Mouse (Mus musculus) spleen, postnatal 14 days (tissue): Measurements from ENCODE around the gene Gpalpp1.

ENCODE experiments used
- DNase-seq, 2 experiments: peaks; one replicate each; pipeline ENCODE4 v3.0.0; 2021 to 2022; ENCODE audit warnings: low spot score in 2 of 2

The Gpalpp1 gene

DNA sequence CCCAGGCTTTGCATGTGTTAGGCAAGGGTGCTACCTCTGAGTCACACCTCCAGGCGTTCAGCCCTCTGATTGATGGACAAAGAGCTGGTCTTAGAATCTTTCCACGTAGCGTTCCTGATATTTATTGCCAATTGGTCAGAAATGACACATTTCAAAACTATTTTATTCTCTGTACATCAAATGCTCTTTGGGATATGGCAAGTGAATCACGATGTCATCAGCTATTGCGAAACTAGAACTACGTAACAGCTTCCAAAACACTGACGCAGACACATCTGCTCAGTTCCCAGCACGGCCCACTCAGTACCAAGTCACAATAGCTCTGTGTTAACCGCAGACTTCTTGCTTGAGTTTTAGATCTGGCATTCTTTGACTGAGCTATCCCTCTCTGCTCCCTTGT lies 11.0 kb downstream of the Gpalpp1 start:
- DNase-seq: no peak

DNA sequence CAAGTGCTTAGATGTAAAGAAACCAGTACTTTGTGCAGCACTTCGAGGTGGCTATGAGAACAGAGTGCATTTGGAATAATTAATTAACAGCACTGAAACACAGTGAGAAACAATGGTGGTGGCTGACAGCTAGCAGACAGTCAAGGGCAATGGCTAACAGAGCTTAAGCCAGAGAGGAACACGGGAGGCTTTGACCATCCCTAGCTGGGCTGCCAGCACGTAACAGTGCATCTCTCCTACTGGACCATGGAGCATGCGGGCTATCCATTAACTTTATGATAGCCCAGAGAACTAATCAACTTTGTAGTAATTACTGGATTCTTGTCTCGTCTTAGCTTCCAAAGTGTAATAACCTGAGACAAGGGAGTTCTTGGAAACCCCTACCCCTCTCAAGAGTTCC lies 12.7 kb downstream of the Gpalpp1 start:
- no peak for DNase-seq

DNA sequence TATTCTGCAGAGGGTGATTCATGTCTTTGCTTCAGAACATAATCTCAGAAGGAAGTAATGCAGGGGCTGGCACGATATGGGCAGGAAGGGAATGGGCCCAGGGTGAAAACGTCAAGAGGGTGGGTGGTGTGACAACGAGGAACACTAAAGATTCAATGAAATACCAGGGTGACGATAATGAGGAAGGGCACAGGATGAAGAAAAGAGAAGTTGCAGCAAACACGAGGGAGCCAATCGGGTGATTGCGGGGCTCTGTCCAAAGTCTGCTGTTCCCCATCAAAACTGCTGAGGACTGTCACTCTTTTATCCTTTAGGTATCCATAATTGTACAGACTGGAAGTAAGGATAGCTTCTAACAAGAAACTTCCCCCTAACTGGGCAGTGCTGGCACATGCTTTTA lies 13.3 kb downstream of the Gpalpp1 start:
- DNase-seq: no peak

DNA sequence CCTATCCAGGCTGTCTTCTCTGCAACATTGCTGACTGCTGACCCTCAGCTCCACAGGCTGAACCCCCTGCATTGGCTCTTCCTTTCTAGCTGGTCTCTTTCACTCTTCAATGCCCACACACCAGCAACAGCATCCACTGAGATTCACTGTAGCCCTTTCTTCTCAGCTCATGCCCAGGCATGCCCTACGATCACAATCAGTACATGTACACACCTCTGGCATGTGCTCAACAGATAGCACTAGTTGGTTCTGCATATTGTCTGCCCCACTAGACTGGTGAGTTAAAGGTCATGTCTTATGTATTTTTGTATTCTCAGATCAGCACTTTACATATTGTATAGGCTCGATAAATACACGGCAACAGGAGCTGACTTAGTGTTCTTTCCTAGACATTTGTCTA lies 26.4 kb downstream of the Gpalpp1 start:
- DNase-seq: no peak

DNA sequence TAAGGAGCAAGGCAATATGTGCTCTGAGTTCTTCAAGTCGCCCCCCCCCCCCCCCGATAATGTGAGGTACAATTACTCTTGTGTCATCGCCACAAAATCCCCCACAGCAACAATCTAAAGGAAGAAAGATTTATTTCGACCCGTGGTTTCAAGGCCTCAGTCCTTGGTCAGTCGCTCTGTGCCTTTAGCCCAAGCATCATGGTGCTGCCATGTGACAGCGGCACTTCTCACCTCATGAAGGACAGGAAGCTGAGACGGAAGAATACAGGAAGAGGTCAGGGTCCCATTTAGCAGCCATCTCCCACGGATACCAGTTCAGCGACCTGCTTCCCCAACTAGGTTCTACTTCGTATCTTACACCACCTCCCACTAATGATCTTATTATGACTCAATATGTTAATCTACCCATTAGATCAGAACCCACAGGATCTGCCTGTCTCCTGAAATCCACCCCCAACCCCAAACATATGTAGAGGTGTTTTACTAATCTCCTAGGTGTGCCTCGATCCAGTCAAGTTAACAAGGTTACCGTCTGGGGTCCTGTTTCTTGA lies 28.4 kb downstream of the Gpalpp1 start:
- no peak for DNase-seq

DNA sequence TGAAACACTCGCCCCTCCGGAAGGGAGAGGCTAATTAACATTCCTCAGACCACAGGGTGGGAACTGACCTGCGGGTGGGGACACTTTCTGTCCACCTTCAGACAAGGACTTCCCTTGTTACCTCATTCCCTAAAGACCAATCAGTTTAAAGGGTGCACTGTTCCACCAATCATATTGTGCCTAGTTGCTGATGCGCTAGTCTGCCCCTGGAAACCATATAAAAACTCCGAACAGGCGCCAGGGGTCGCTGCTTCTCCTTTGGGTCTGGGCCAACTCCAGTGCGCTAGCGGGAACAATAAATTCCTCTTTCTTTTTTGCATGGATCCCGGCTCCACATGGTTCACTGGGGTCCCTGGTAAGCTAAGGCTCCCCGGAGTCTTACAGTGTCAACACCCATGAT lies 29.1 kb downstream of the Gpalpp1 start:
- DNase-seq: no peak

DNA sequence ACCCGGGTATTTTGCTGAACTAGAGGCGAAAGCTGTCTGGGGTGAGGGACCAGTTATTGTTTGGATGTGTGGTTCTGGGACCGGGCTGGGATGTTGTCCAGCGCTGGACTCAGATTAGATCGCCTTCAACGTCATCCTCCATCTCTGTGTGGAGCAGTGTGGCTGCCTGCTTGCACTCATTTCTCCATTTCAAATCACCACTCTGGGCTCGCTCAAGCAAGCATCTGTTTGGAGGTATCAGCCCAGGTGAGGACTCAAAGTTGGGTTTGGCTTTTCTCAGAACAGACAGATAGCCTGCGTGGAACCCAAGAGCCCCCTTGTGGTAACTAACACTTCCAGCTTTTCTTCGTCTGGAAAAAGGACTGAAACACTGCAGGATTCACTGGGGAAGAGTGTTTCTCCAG lies 33.5 kb downstream of the Gpalpp1 start:
- no peak for DNase-seq

DNA sequence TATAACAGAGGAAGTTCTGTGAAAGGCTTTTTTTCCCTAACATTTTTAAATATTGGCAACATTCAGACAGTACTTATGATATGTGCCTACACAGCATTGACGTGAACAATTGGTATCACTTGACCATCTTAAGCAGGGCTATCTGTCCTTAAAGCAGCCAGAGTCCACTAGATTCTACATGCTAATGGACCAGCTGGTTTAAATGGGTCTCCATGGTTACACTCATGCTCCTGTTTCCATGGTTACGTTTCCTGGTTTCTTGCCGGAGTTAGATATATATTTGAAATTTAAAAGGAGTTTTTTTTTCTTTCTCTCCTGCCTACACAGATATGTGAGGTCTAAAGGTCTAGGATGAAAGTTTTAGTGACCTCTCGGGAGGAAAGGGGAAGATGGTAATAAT lies 34.0 kb downstream of the Gpalpp1 start:
- DNase-seq: no peak

DNA sequence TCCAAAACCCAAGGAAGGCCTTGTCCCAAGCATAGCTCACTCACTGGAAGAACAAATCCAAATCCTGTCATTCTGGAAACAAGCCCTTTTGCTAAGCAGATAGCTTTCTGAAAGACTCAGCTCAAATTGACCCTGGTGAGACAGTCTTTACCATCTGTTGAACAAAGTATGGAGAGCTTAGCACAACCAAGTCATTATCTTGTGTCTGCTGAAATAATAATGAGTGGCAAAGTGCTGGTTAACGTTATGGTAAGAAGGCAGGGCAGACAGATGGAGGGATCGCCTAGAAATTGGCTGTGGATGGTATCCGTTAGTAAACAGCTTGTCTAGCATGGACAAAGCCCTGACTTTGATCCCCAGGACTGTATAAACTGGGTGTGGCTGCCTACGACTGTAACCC lies 34.8 kb downstream of the Gpalpp1 start:
- DNase-seq: no peak

DNA sequence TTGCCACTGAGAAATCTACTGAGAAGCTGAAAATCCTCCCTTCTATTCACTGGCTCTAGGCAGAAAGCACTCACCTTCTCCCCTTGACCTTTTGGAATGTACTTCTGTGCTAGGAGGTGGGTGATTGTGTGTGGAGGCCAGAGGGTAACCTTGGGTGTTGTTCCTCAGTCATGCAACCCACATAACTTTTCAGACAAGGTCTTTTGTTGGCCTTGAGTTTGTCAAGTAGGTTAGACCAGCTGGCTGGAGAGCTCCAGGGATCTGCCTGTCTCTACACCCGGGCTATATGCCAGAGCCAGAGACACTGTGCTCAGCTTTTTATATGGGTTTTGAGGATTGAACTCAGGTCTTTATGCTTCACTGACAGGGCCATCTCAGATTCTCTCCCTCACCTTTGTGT lies 36.4 kb downstream of the Gpalpp1 start:
- no peak for DNase-seq

DNA sequence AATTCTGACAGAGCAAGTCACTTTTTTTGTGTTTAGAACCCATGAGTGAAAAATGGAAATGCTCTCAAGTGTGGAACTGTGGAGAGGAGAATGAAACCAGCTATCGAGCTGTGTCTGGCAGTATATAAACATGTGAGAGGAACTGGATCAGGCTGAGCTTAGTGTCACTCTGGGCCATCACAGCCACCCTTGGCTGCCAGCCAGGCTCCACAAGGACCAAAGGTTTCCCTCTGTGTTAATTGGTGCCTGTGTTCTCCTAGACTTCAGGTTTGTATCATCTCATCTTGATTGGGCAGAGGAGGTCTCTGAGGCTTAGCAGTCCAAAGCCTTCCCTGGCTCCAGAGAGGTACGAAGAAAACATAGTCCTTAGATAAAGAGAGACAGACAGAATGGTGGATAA lies 37.9 kb downstream of the Gpalpp1 start:
- DNase-seq: no peak

DNA sequence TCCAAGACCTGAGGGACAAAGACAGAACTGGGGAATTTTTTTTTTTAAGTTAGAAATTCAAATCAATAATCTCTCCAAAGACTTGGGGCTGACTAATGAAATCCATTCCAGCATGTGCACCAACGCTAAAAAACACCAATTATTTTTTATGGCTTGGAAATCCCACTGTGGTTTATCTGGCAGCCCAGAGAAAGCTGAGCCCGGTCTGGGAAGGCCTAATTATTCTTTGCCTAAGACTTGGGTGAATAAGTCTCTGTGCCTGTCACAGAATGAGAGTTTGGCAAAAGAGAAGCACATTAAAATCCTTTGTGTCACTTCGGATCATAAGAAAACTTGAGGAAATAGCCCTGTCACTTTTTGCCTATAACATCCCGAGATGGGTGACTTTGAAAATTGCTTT lies 41.3 kb downstream of the Gpalpp1 start:
- DNase-seq: no peak

DNA sequence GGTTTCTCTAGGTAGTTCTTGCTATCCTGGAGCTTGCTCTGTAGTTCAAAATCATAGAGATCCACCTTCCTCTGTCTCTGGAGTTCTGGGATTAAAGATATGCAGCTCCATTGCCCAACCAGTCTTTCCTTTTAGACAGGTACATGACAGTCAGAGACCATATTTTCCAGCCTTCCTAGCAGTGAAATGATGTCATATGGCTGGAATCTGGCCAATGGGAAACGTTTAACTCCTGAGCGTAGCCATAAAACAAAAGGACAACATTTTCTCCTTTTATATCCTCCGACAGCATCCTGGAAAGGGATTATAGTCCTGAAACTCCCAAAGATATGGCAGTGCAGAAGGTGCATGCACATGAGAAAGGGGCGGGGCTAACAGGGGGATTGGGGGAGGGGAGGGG lies 42.3 kb downstream of the Gpalpp1 start:
- DNase-seq: no peak

DNA sequence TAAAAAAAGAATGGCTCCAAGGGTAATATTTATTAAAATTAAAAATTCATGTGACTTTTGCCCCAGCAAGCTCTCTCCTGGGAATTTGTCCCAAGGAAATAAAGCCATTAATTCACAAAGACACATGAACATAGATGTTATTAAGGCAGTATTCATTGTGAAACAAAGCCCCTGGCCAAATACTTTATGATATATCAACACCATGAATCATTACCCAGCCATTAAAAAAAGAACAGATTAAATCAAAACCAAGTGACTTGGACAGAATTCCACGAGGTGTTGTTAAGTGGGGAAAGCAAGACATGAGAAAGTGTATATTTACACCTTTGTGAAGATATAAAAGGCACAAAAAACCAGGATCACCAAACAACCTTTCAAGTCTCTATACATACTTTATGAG lies 43.3 kb downstream of the Gpalpp1 start:
- no peak for DNase-seq

DNA sequence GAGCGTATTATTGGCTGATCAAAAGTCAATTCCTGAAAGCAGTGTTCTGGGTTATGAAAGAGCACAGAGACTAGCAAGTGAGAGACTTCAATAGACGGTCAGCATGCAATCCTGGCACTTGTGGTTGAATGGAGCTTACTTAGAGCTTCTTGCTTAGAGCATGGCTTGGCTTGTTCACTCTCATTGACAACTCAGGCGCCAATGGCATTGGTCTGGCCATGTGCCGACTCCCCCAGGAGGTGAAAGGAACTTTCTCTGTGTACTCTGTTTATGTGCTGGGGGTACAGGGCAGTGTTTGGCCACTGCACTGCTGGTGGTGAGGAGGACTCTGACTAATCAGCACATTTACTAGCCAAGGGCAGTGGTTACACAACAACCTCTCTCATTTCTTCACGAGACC lies 51.1 kb downstream of the Gpalpp1 start:
- DNase-seq: no peak

DNA sequence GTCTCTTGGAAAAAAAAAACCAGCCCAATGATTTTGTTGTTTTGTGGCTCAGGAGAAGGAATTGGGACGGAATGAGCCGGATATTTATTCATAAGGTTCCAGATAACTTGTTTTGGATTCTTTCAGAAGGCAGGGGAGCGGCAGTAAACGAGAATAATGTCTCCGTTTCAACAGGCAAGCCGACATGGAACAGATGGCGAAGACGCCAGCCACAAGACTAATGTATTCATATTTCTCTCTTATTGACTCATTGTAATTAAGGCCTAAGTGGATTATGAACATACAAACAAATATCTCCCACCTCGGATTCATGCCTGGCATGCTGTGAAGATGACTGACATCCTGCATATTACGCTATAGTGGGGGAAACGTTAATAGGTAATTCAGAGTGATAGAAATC lies 56.8 kb downstream of the Gpalpp1 start:
- DNase-seq: no peak

DNA sequence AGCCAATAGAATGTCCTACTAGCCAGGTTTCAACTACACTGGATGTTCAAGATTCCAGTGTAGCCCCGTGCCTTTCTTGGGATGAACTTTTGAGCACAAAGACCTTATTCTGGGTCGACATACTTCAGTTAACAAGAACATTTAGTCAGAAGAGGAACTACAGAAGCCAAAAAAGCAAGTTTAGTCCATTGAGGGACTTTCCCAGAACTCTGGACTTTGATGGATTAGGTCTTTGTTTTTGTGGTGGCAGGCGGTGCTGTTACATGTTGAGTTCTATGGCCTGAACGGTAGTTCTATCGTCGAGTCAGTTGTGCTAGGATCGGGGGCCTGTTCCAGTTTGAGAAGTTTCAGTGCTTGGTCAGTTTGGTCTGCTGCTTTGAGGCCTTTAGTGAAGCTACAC lies 58.6 kb downstream of the Gpalpp1 start:
- DNase-seq: no peak

DNA sequence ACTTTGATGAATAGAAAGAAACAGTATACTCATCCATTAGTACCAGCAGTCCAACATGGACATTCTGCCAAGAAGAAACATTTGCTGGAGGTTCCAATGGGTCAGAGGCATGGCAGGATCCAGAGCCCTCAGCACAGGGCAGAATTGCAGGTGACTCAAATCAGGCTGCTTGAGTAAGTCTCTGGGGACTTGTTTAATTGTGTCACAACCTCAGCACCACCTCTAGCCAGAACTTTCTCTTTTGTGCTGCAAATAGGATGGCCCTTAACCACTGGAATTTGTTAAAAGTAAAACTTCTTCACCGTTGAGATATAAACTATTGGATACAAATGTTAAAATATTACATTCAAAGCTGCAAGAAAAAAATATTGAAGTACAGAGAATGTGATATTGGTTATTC lies 64.8 kb downstream of the Gpalpp1 start:
- DNase-seq: no peak

DNA sequence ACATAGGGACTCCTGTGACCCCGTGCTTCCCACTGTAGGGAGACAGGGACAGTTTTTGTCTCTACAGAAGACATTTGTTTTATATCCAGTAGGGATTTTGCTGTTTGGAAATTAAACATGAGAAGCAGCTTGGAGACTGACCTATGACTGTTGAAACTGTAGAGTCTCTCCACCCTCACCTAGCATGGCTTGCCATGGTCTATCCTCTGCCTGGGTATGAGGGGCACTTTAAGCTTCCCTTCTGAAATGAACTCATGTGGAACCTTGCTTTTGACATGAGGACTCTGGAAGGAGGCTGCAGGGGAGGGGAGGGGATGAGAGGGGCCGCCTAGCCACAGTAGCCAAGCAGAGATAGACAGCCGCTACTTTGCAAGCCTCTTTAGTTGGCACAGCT lies 66.4 kb downstream of the Gpalpp1 start:
- DNase-seq: no peak

DNA sequence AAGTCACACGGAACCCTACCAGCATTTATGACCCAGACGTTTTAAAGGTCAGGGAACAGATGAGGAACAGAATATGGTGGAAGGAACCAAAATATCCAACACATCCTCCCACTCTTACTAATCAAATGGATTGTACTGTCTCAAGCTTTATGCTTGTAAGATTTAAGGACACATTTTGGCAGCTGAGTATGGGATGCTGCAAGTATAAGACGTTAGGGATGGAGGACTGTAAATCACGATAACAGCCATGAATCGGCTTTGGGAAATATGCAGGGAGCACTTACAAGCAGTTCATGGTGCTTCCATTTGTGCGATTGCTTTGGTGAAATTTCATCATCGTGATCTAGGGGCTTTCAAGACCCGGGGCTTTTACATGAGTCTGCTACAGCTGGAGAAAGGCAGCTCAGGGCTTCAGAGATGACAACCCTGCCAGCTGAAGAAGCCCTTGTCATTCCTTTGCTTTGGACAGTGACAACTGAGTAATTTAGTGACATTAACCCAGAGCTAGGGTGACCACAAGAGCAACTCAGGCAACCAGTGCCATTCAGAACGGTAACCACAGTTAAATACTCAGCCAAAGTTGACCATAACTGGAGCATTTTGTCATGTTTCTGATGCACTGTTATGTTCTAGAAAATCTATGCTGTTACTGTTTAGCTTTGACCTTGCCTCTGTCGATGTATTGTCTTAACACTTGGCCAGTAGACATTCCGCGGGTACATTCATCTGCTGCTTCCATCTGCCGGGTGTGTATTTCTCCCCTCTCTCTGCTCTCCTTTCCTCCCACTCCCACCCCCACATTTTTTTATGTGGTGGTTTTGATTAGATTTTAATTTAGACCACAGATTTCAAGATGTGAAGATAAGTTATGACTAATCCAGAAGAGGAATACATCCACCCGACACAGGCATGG lies 67.1 kb downstream of the Gpalpp1 start:
- no peak for DNase-seq
